Mouse (Mus musculus) hindbrain, postnatal 0 days (tissue): ENCODE measurements around the gene Zmynd19. TPM values are rescaled to one million over a fixed set of nuclear protein-coding genes. Genes with fewer than 3 reads are reported as not detected.

Experiments used
- ATAC-seq: fragments of 200-750 bp; cut with Nextera tagmentation; 2 replicates; pipeline ENCODE4 v1.8.0; 2017; ENCODE audit warnings: mild to moderate bottlenecking, moderate TSS enrichment, moderate library complexity
- DNase-seq: peaks from one replicate; pipeline ENCODE4 v3.0.0-alpha.2; 2015; ENCODE audit warnings: low spot score
- H3K27ac ChIP-seq: fragments of 300-500 bp; sonication (generic); 2 replicates; pipeline ENCODE4 v1.5.1; 2014; ENCODE audit warnings: mild to moderate bottlenecking
- H3K27me3 ChIP-seq: fragments of 300-500 bp; sonication (generic); 2 replicates; pipeline ENCODE4 v1.6.1; 2014; ENCODE audit warnings: low read length, mixed read lengths; ENCODE audit not compliant: insufficient read depth
- H3K36me3 ChIP-seq: fragments of 300-500 bp; sonication (generic); 2 replicates; pipeline ENCODE4 v1.6.1; 2014; ENCODE audit warnings: low read length, mixed read lengths; ENCODE audit not compliant: insufficient read depth
- H3K4me1 ChIP-seq: fragments of 300-500 bp; sonication (generic); 2 replicates; pipeline ENCODE4 v1.6.1; 2014; ENCODE audit warnings: antibody characterized with exemption, low read length, mixed read lengths; ENCODE audit not compliant: insufficient read depth
- H3K4me2 ChIP-seq: fragments of 300-500 bp; sonication (generic); 2 replicates; pipeline ENCODE4 v1.6.1; 2014; ENCODE audit warnings: low read depth, mild to moderate bottlenecking, low read length, moderate library complexity, mixed read lengths
- H3K4me3 ChIP-seq: fragments of 300-500 bp; sonication (generic); 2 replicates; pipeline ENCODE4 v1.5.1; 2014; ENCODE audit warnings: low read length
- H3K9ac ChIP-seq: fragments of 300-500 bp; sonication (generic); replicated peaks from 2 replicates; pipeline ENCODE4 v1.6.1; 2014; ENCODE audit warnings: mild to moderate bottlenecking, low read length, moderate library complexity, mixed read lengths
- H3K9me3 ChIP-seq: fragments of 300-500 bp; sonication (generic); 2 replicates; pipeline ENCODE4 v1.6.1; 2016; ENCODE audit warnings: low read length, mixed read lengths
- CTCF ChIP-seq: IDR thresholded peaks from 2 replicates; pipeline ENCODE4 v1.5.1; 2016; ENCODE audit warnings: antibody characterized with exemption, control low read depth, low read depth
- WGBS: fragments of 180-500 bp; shearing (Covaris S2); extraction: QIAGEN DNeasy Blood & Tissue Kit; methylation state at CpG from one replicate; pipeline ENCODE4 v1.1.7; 2014; 5-methylcytosine and 5-hydroxymethylcytosine counted together
- microRNA-seq, 2 experiments: library from miRNA; unstranded; fragments of <30 nt; microRNA quantifications; one replicate each; pipeline ENCODE4; 2016
- polyA plus RNA-seq: library from polyadenylated mRNA; unstranded; fragments of >200 nt; fragmentation: Nextera tagmentation; extraction: Ambion mirVana; gene quantifications from 2 replicates; pipeline ENCODE4 v1.2.1, GENCODE M21; 2015
- total RNA-seq: library from RNA; depleted of rRNA; stranded (reverse); fragments of >200 nt; gene quantifications from 2 replicates; pipeline ENCODE4 v1.2.3, GENCODE M21; 2014; rRNA removed

Zmynd19 gene
- total and polyA plus RNA-seq, 2 experiments from 2014 or later = 21.0 to 23.2 TPM

- Histone ChIP-seq H3K27me3 (no peaks in the 10 kb centered on the region), H3K36me3 (no peaks in the 10 kb centered on the region), H3K4me3 (no peak overlapping the region), H3K27ac (no peak overlapping the region), H3K4me2 (no peak overlapping the region), H3K4me1 (no peaks in the 10 kb centered on the region), H3K9ac (no peak overlapping the region), H3K9me3 (no peaks in the 10 kb centered on the region)
- ATAC-seq = no peak
- 66% methylated on average over 2 of the region's 2 CpGs for WGBS
- DNase-seq = no peak
- no peak for TF ChIP-seq CTCF
Observed at GRCm38 (mm10) chr2:24987762-24988161, 38.2 kb downstream of the Zmynd19 start.

- H3K4me3 ChIP-seq = no peak overlapping the region
- no peak for TF ChIP-seq CTCF
- no peak overlapping the region for H3K4me2 ChIP-seq
- H3K27ac ChIP-seq = no peak overlapping the region
- no peaks in the 10 kb centered on the region for H3K27me3 ChIP-seq
- no peaks in the 10 kb centered on the region for H3K36me3 ChIP-seq
- DNase-seq (no peak), ATAC-seq (no peak)
- no peak overlapping the region for H3K9ac ChIP-seq
- no peaks in the 10 kb centered on the region for H3K9me3 ChIP-seq
- 95% methylated on average over 6 of the region's 6 CpGs for WGBS
- H3K4me1 ChIP-seq = no peaks in the 10 kb centered on the region
Observed at GRCm38 (mm10) chr2:24995332-24995731, 45.7 kb downstream of the Zmynd19 start.

GRCm38 (mm10) chr2:24996471-24996870 is 46.9 kb downstream of the Zmynd19 start:
- H3K27ac ChIP-seq = no peak overlapping the region
- H3K4me2 ChIP-seq = no peak overlapping the region
- H3K9ac ChIP-seq = no peak overlapping the region
- H3K4me1 ChIP-seq = no peaks in the 10 kb centered on the region
- H3K9me3 ChIP-seq = no peaks in the 10 kb centered on the region
- 97% methylated on average over 2 of the region's 2 CpGs for WGBS
- TF ChIP-seq CTCF = no peak
- H3K4me3 ChIP-seq = no peak overlapping the region
- no peaks in the 10 kb centered on the region for H3K27me3 ChIP-seq
- DNase-seq (no peak), ATAC-seq (no peak)
- H3K36me3 ChIP-seq = no peaks in the 10 kb centered on the region

- peak; percentile 55; the same call in 1 of the 2 replicates for ATAC-seq
- H3K27me3 ChIP-seq = no peaks in the 10 kb centered on the region
- H3K9me3 ChIP-seq = no peaks in the 10 kb centered on the region
- 63% methylated on average over 3 of the region's 3 CpGs for WGBS
- no peak overlapping the region for H3K27ac ChIP-seq
- H3K9ac ChIP-seq = no peak overlapping the region
- no peak overlapping the region for H3K4me3 ChIP-seq
- no peak overlapping the region for H3K4me2 ChIP-seq
- TF ChIP-seq CTCF = peak; percentile 71
- peak; percentile 47 for DNase-seq
- no peaks in the 10 kb centered on the region for H3K4me1 ChIP-seq
- H3K36me3 ChIP-seq = no peaks in the 10 kb centered on the region
Observed at GRCm38 (mm10) chr2:25000544-25001235, 51.1 kb downstream of the Zmynd19 start.

- Histone ChIP-seq H3K4me2 (no peak overlapping the region), H3K4me3 (no peak overlapping the region), H3K9me3 (no peaks in the 10 kb centered on the region), H3K27ac (no peak overlapping the region), H3K4me1 (no peaks in the 10 kb centered on the region), H3K36me3 (no peaks in the 10 kb centered on the region), H3K9ac (no peak overlapping the region), H3K27me3 (no peaks in the 10 kb centered on the region)
- ATAC-seq (peak; percentile 69; the same call in 1 of the 2 replicates), DNase-seq (peak; percentile 20)
- TF ChIP-seq CTCF = no peak
- 62% methylated on average over 9 of the region's 9 CpGs for WGBS
Observed at GRCm38 (mm10) chr2:25003946-25004786, 54.6 kb downstream of the Zmynd19 start.

- TF ChIP-seq CTCF = no peak
- H3K9me3 ChIP-seq = no peaks in the 10 kb centered on the region
- no peaks in the 10 kb centered on the region for H3K4me1 ChIP-seq
- no peaks in the 10 kb centered on the region for H3K36me3 ChIP-seq
- ATAC-seq (no peak), DNase-seq (no peak)
- H3K9ac ChIP-seq = no peak overlapping the region
- WGBS = 92% methylated on average over 1 of the region's 1 CpGs
- no peaks in the 10 kb centered on the region for H3K27me3 ChIP-seq
- no peak overlapping the region for H3K4me2 ChIP-seq
- H3K27ac ChIP-seq = no peak overlapping the region
- no peak overlapping the region for H3K4me3 ChIP-seq
Observed at GRCm38 (mm10) chr2:25006767-25007166, 57.2 kb downstream of the Zmynd19 start.

GRCm38 (mm10) chr2:25008250-25008649 is 58.7 kb downstream of the Zmynd19 start:
- Histone ChIP-seq H3K27me3 (no peaks in the 10 kb centered on the region), H3K9me3 (no peaks in the 10 kb centered on the region), H3K9ac (no peak overlapping the region), H3K4me3 (no peak overlapping the region), H3K4me2 (no peak overlapping the region), H3K4me1 (no peaks in the 10 kb centered on the region), H3K36me3 (no peaks in the 10 kb centered on the region), H3K27ac (no peak overlapping the region)
- DNase-seq (no peak), ATAC-seq (no peak)
- TF ChIP-seq CTCF = no peak

Small RNA genes lying within 50 kb of the gene (microRNA-seq; reads per million reads assigned to microRNA genes)
- gene Gm22875 = 0 reads per million in 2 experiments

Other genes starting within 250 kb of the Zmynd19 start
- 94.0 and 103 TPM in 2 replicates for gene Cacna1b, start 186.6 kb upstream of the Zmynd19 start, total RNA-seq
- 10.1 and 11.8 TPM in 2 replicates for gene Cacna1b, start 186.6 kb upstream of the Zmynd19 start, polyA plus RNA-seq
- gene Ehmt1, start 30.2 kb upstream of the Zmynd19 start, total RNA-seq = 52.0 and 79.8 TPM in 2 replicates
- 61.8 and 63.1 TPM in 2 replicates for gene Ehmt1, start 30.2 kb upstream of the Zmynd19 start, polyA plus RNA-seq
- gene Arrdc1, start 14.5 kb upstream of the Zmynd19 start, total RNA-seq = 78.8 and 80.7 TPM in 2 replicates
- 39.8 and 41.9 TPM in 2 replicates for gene Arrdc1, start 14.5 kb upstream of the Zmynd19 start, polyA plus RNA-seq
- gene Dph7, start 12.6 kb downstream of the Zmynd19 start, total RNA-seq = 38.9 and 45.8 TPM in 2 replicates
- gene Dph7, start 12.6 kb downstream of the Zmynd19 start, polyA plus RNA-seq = 32.1 and 35.7 TPM in 2 replicates
- gene Mrpl41, start 25.3 kb downstream of the Zmynd19 start, total RNA-seq = 52.0 and 52.7 TPM in 2 replicates
- 197 and 201 TPM in 2 replicates for gene Mrpl41, start 25.3 kb downstream of the Zmynd19 start, polyA plus RNA-seq
- gene Pnpla7, start 26.2 kb downstream of the Zmynd19 start, total RNA-seq = 6.7 and 7.6 TPM in 2 replicates
- gene Pnpla7, start 26.2 kb downstream of the Zmynd19 start, polyA plus RNA-seq = 4.1 and 4.8 TPM in 2 replicates
- 254 and 279 TPM in 2 replicates for gene Nsmf, start 104.6 kb downstream of the Zmynd19 start, total RNA-seq
- gene Nsmf, start 104.6 kb downstream of the Zmynd19 start, polyA plus RNA-seq = 152 and 159 TPM in 2 replicates
- not detected in 2 replicates for gene Entpd8, start 130.5 kb downstream of the Zmynd19 start, total RNA-seq
- not detected in 2 replicates for gene Entpd8, start 130.5 kb downstream of the Zmynd19 start, polyA plus RNA-seq
- not detected in 2 replicates for gene Noxa1, start 145.4 kb downstream of the Zmynd19 start, total RNA-seq
- not detected in 2 replicates for gene Noxa1, start 145.4 kb downstream of the Zmynd19 start, polyA plus RNA-seq
- 50.8 and 58.0 TPM in 2 replicates for gene Nrarp, start 231.0 kb downstream of the Zmynd19 start, total RNA-seq
- gene Nrarp, start 231.0 kb downstream of the Zmynd19 start, polyA plus RNA-seq = 14.2 and 14.7 TPM in 2 replicates
- 4.0 and 4.7 TPM in 2 replicates for gene Tor4a, start 247.1 kb downstream of the Zmynd19 start, total RNA-seq
- 1.2 and 1.9 TPM in 2 replicates for gene Tor4a, start 247.1 kb downstream of the Zmynd19 start, polyA plus RNA-seq